Mouse (Mus musculus) lung, embryonic 16.5 days (tissue): ENCODE results near the gene Wdr4. TPM values are rescaled to one million over a fixed set of nuclear protein-coding genes. Genes with fewer than 3 reads are reported as not detected.

Source experiments
- ATAC-seq: fragments of 200-750 bp; cut with Nextera tagmentation; 2 replicates; pipeline ENCODE4 v1.8.0; 2017; ENCODE audit warnings: low read depth, mild to moderate bottlenecking, moderate library complexity
- H3K27ac ChIP-seq: fragments of 300-500 bp; sonication (generic); 2 replicates; pipeline ENCODE4 v1.5.1; 2014; ENCODE audit warnings: mild to moderate bottlenecking, control low read depth, low read length
- H3K27me3 ChIP-seq: fragments of 300-500 bp; sonication (generic); 2 replicates; pipeline ENCODE4 v1.6.1; 2014; ENCODE audit warnings: low read depth, low read length, mixed read lengths; ENCODE audit not compliant: control insufficient read depth, insufficient read depth
- H3K36me3 ChIP-seq: fragments of 300-500 bp; sonication (generic); 2 replicates; pipeline ENCODE4 v1.6.1; 2014; ENCODE audit warnings: low read length; ENCODE audit not compliant: control insufficient read depth, insufficient read depth
- H3K4me1 ChIP-seq: fragments of 300-500 bp; sonication (generic); replicated peaks from 2 replicates; pipeline ENCODE4 v1.6.1; 2014; ENCODE audit warnings: low read length, mixed read lengths; ENCODE audit not compliant: control insufficient read depth, insufficient read depth
- H3K4me2 ChIP-seq: fragments of 300-500 bp; sonication (generic); 2 replicates; pipeline ENCODE4 v1.6.1; 2014; ENCODE audit warnings: low read depth, low read length, control low read depth
- H3K4me3 ChIP-seq: fragments of 300-500 bp; sonication (generic); 2 replicates; pipeline ENCODE4 v1.5.1; 2014; ENCODE audit warnings: mild to moderate bottlenecking, low read length, control low read depth
- H3K9ac ChIP-seq: fragments of 300-500 bp; sonication (generic); 2 replicates; pipeline ENCODE4 v1.6.1; 2014; ENCODE audit warnings: low read length, control low read depth
- H3K9me3 ChIP-seq: fragments of 300-500 bp; sonication (generic); 2 replicates; pipeline ENCODE4 v1.6.1; 2016; ENCODE audit warnings: low read length; ENCODE audit not compliant: control insufficient read depth
- whole genome bisulfite sequencing: fragments of 180-500 bp; shearing (Covaris S2); extraction: QIAGEN DNeasy Blood & Tissue Kit; methylation state at CpG from one replicate; pipeline ENCODE4 v1.1.7; 2014; 5-methylcytosine and 5-hydroxymethylcytosine counted together
- polyA plus RNA-seq: library from polyadenylated mRNA; unstranded; fragments of >200 nt; fragmentation: Nextera tagmentation; extraction: Ambion mirVana; gene quantifications from 2 replicates; pipeline ENCODE4 v1.2.1, GENCODE M21; 2015

Gene Wdr4
- polyA plus RNA-seq, 1 experiment from 2014 or later, result 28.6 TPM

- H3K27me3 ChIP-seq, result no peaks in the 10 kb centered on the region
- no peak overlapping the region for H3K27ac ChIP-seq
- no peak overlapping the region for H3K4me3 ChIP-seq
- H3K9ac ChIP-seq, result no peak overlapping the region
- no peaks in the 10 kb centered on the region for H3K4me1 ChIP-seq
- H3K9me3 ChIP-seq, result no peaks in the 10 kb centered on the region
- H3K36me3 ChIP-seq, result peaks cover 37% of the 10 kb centered on the region
- ATAC-seq, result no peak; the same call in 1 of the 2 replicates
- no peak overlapping the region for H3K4me2 ChIP-seq
- 91% methylated on average over 12 of the region's 12 CpGs for WGBS
Observed at GRCm38 (mm10) chr17:31503337-31503736, 16.4 kb downstream of the Wdr4 start.

- Histone ChIP-seq H3K36me3 (peaks cover 42% of the 10 kb centered on the region), H3K27me3 (no peaks in the 10 kb centered on the region), H3K9me3 (no peaks in the 10 kb centered on the region), H3K4me3 (no peak overlapping the region), H3K9ac (no peak overlapping the region), H3K4me2 (no peak overlapping the region), H3K27ac (no peak overlapping the region), H3K4me1 (no peaks in the 10 kb centered on the region)
- 87% methylated on average over 12 of the region's 12 CpGs for WGBS
- ATAC-seq, result no peak
Observed at GRCm38 (mm10) chr17:31502261-31502927, 17.4 kb downstream of the Wdr4 start.

GRCm38 (mm10) chr17:31500908-31501307 lies 18.9 kb downstream of the Wdr4 start:
- Histone ChIP-seq H3K9ac (no peak overlapping the region), H3K4me1 (no peaks in the 10 kb centered on the region), H3K4me2 (no peak overlapping the region), H3K27ac (no peak overlapping the region), H3K27me3 (no peaks in the 10 kb centered on the region), H3K36me3 (peaks cover 47% of the 10 kb centered on the region), H3K9me3 (no peaks in the 10 kb centered on the region), H3K4me3 (no peak overlapping the region)
- no peak for ATAC-seq
- WGBS, result 85% methylated on average over 3 of the region's 3 CpGs

GRCm38 (mm10) chr17:31500416-31500815 lies 19.4 kb downstream of the Wdr4 start:
- no peaks in the 10 kb centered on the region for H3K9me3 ChIP-seq
- no peak for ATAC-seq
- no peak overlapping the region for H3K9ac ChIP-seq
- peaks cover 52% of the 10 kb centered on the region for H3K36me3 ChIP-seq
- no peak overlapping the region for H3K4me2 ChIP-seq
- no peaks in the 10 kb centered on the region for H3K27me3 ChIP-seq
- no peak overlapping the region for H3K27ac ChIP-seq
- H3K4me3 ChIP-seq, result no peak overlapping the region
- WGBS, result 82% methylated on average over 8 of the region's 8 CpGs
- no peaks in the 10 kb centered on the region for H3K4me1 ChIP-seq

GRCm38 (mm10) chr17:31499725-31500124 lies 20.1 kb downstream of the Wdr4 start:
- no peaks in the 10 kb centered on the region for H3K4me1 ChIP-seq
- 95% methylated on average over 12 of the region's 12 CpGs for WGBS
- no peaks in the 10 kb centered on the region for H3K27me3 ChIP-seq
- no peak overlapping the region for H3K4me3 ChIP-seq
- no peaks in the 10 kb centered on the region for H3K9me3 ChIP-seq
- no peak overlapping the region for H3K4me2 ChIP-seq
- no peak for ATAC-seq
- no peak overlapping the region for H3K9ac ChIP-seq
- no peak overlapping the region for H3K27ac ChIP-seq
- H3K36me3 ChIP-seq, result peaks cover 53% of the 10 kb centered on the region

GRCm38 (mm10) chr17:31497726-31498125 lies 22.1 kb downstream of the Wdr4 start:
- Histone ChIP-seq H3K4me1 (no peaks in the 10 kb centered on the region), H3K36me3 (peaks cover 48% of the 10 kb centered on the region), H3K4me3 (no peak overlapping the region), H3K27ac (no peak overlapping the region), H3K4me2 (no peak overlapping the region), H3K27me3 (no peaks in the 10 kb centered on the region), H3K9me3 (no peaks in the 10 kb centered on the region), H3K9ac (no peak overlapping the region)
- whole genome bisulfite sequencing, result 88% methylated on average over 6 of the region's 6 CpGs
- ATAC-seq, result no peak

GRCm38 (mm10) chr17:31494989-31495388 lies 24.8 kb downstream of the Wdr4 start:
- 90% methylated on average over 1 of the region's 1 CpGs for WGBS
- H3K9me3 ChIP-seq, result no peaks in the 10 kb centered on the region
- no peak overlapping the region for H3K4me3 ChIP-seq
- peaks cover 32% of the 10 kb centered on the region for H3K36me3 ChIP-seq
- H3K4me2 ChIP-seq, result no peak overlapping the region
- H3K9ac ChIP-seq, result no peak overlapping the region
- H3K27ac ChIP-seq, result no peak overlapping the region
- H3K4me1 ChIP-seq, result no peaks in the 10 kb centered on the region
- ATAC-seq, result no peak
- no peaks in the 10 kb centered on the region for H3K27me3 ChIP-seq

- H3K9me3 ChIP-seq, result no peaks in the 10 kb centered on the region
- H3K9ac ChIP-seq, result no peak overlapping the region
- peaks cover 12% of the 10 kb centered on the region for H3K36me3 ChIP-seq
- H3K4me1 ChIP-seq, result no peaks in the 10 kb centered on the region
- H3K4me2 ChIP-seq, result no peak overlapping the region
- H3K27me3 ChIP-seq, result no peaks in the 10 kb centered on the region
- WGBS, result 2% methylated on average over 2 of the region's 2 CpGs
- no peak overlapping the region for H3K27ac ChIP-seq
- ATAC-seq, result peak; percentile 69
- H3K4me3 ChIP-seq, result no peak overlapping the region
Observed at GRCm38 (mm10) chr17:31492416-31492815, 27.4 kb downstream of the Wdr4 start.

GRCm38 (mm10) chr17:31491355-31491754 lies 28.4 kb downstream of the Wdr4 start:
- Histone ChIP-seq H3K27me3 (no peaks in the 10 kb centered on the region), H3K4me2 (no peak overlapping the region), H3K9ac (no peak overlapping the region), H3K36me3 (peaks cover 9% of the 10 kb centered on the region), H3K4me3 (no peak overlapping the region), H3K4me1 (no peaks in the 10 kb centered on the region), H3K27ac (no peak overlapping the region), H3K9me3 (no peaks in the 10 kb centered on the region)
- no peak for ATAC-seq
